Mouse (Mus musculus): ENCODE measurements around the gene Kcp. TPM values are rescaled to one million over a fixed set of nuclear protein-coding genes. Genes with fewer than 3 reads are reported as not detected.

The Kcp gene
- total RNA-seq (2014; rRNA removed) (13.1 and 27.5 TPM in 2 replicates), polyA plus RNA-seq (2015; fragmentation: Nextera tagmentation; extraction: Ambion mirVana) (7.6 and 7.7 TPM in 2 replicates)

GRCm38 (mm10) chr6:29507447-29508309 is at the start of gene Kcp:
TSS of gene Kcp (minus strand) at chr6:29507952.
- peak within 1 kb of the TSS; percentile 44 for H3K4me3 ChIP-seq (ENCODE audit: low read length)
- DNase-seq (ENCODE audit: low spot score), result no peak

GRCm38 (mm10) chr6:29557112-29557511 is 49.4 kb upstream of the Kcp start:
- no peak for TF ChIP-seq CTCF (IDR thresholded peaks at IDR 0.05; ENCODE audit: low read depth)
- peaks cover 49% of the 10 kb centered on the region for H3K36me3 ChIP-seq (ENCODE audit: insufficient read depth, low read length)
- H3K9me3 ChIP-seq (ENCODE audit: low read length), result no peaks in the 10 kb centered on the region
- H3K27me3 ChIP-seq (ENCODE audit: insufficient read depth, low read length), result no peaks in the 10 kb centered on the region
- WGBS, result 95% methylated on average over 2 of the region's 2 CpGs
- H3K27ac ChIP-seq, result no peak overlapping the region
- no peaks in the 10 kb centered on the region for H3K4me1 ChIP-seq (ENCODE audit: insufficient read depth, low read length)
- H3K9ac ChIP-seq (replicated peaks; ENCODE audit: low read length), result no peak overlapping the region
- no peak for DNase-seq (ENCODE audit: low spot score)
- H3K4me3 ChIP-seq (ENCODE audit: low read length), result no peak overlapping the region
- no peak for ATAC-seq
- no peak overlapping the region for H3K4me2 ChIP-seq (ENCODE audit: low read depth, low read length)

More at GRCm38 (mm10) chr6:29507447-29508309, at the start of gene Kcp:
- peak within 1 kb of the TSS; percentile 65 for H3K4me2 ChIP-seq (ENCODE audit: low read depth, low read length)
- peak within 1 kb of the TSS; percentile 43 for H3K9ac ChIP-seq (replicated peaks; ENCODE audit: low read length)
- H3K36me3 ChIP-seq (ENCODE audit: insufficient read depth, low read length), result no peaks in the 10 kb centered on the region
- no peak for TF ChIP-seq CTCF (IDR thresholded peaks at IDR 0.05; ENCODE audit: low read depth)
- H3K9me3 ChIP-seq (ENCODE audit: low read length), result no peaks in the 10 kb centered on the region
- 2% methylated on average over 45 of the region's 47 CpGs for WGBS
- peak; percentile 57 for ATAC-seq
- H3K27me3 ChIP-seq (ENCODE audit: insufficient read depth, low read length), result no peaks in the 10 kb centered on the region
- no peaks in the 10 kb centered on the region for H3K4me1 ChIP-seq (ENCODE audit: insufficient read depth, low read length)
- no peak within 1 kb of the TSS for H3K27ac ChIP-seq

DNA sequence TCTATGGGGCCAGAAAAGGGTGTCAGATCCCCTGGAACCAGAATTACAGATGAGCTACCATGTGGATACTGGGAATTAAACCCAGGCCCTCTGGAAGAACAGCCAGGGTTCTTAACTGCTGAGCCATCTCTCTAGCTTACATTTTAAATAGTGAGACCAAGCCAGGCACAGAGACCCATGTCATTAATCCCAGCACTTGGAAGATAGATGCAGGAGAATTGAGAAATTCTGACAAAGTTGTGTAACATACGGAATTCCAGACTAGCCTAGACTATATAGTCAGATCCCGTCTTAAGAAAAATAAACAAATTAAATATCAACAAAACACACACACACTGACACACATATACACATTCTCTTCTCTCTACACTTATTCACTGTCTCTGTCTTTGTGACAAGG is 44.8 kb upstream of the Kcp start:
- peaks cover 41% of the 10 kb centered on the region for H3K36me3 ChIP-seq (ENCODE audit: insufficient read depth, low read length)
- 97% methylated on average over 2 of the region's 2 CpGs for WGBS

DNA sequence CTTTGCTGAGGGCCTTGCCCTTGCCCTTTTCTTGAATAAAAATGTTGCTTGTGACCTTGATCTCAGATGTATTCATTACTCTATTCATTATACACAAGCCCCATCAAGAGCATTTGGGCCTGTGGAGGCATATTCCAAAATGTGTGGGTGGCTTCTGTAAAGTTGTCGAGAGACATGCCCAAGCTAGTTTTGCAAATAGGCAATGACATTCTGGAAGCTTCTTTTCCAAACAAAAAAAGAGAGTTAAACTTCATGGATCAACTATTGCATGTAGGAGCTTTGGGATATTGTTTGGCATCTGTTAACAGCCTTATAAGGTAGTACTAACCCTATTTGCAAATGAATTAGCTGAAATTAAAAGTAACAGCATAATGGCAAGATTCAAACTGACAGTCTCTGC is 40.3 kb upstream of the Kcp start:
- H3K4me2 ChIP-seq (ENCODE audit: low read depth, low read length), result no peak overlapping the region
- H3K9ac ChIP-seq (replicated peaks; ENCODE audit: low read length), result no peak overlapping the region
- H3K4me1 ChIP-seq (ENCODE audit: insufficient read depth, low read length), result no peaks in the 10 kb centered on the region
- no peaks in the 10 kb centered on the region for H3K27me3 ChIP-seq (ENCODE audit: insufficient read depth, low read length)
- DNase-seq (ENCODE audit: low spot score) (no peak), ATAC-seq (no peak)
- TF ChIP-seq CTCF (IDR thresholded peaks at IDR 0.05; ENCODE audit: low read depth), result no peak
- no peak overlapping the region for H3K4me3 ChIP-seq (ENCODE audit: low read length)
- WGBS, result 89% methylated on average over 1 of the region's 1 CpGs
- no peaks in the 10 kb centered on the region for H3K9me3 ChIP-seq (ENCODE audit: low read length)
- no peak overlapping the region for H3K27ac ChIP-seq
- H3K36me3 ChIP-seq (ENCODE audit: insufficient read depth, low read length), result peaks cover 43% of the 10 kb centered on the region

More for the DNA sequence above, 44.8 kb upstream of the Kcp start:
- H3K27me3 ChIP-seq (ENCODE audit: insufficient read depth, low read length), result no peaks in the 10 kb centered on the region
- H3K4me2 ChIP-seq (ENCODE audit: low read depth, low read length), result no peak overlapping the region
- H3K27ac ChIP-seq, result no peak overlapping the region
- DNase-seq (ENCODE audit: low spot score) (no peak), ATAC-seq (no peak)
- H3K4me3 ChIP-seq (ENCODE audit: low read length), result no peak overlapping the region
- no peak for TF ChIP-seq CTCF (IDR thresholded peaks at IDR 0.05; ENCODE audit: low read depth)
- no peak overlapping the region for H3K9ac ChIP-seq (replicated peaks; ENCODE audit: low read length)
- H3K9me3 ChIP-seq (ENCODE audit: low read length), result no peaks in the 10 kb centered on the region
- no peaks in the 10 kb centered on the region for H3K4me1 ChIP-seq (ENCODE audit: insufficient read depth, low read length)

- no peak overlapping the region for H3K4me3 ChIP-seq (ENCODE audit: low read length)
- ATAC-seq (no peak), DNase-seq (ENCODE audit: low spot score) (no peak)
- no peak overlapping the region for H3K4me2 ChIP-seq (ENCODE audit: low read depth, low read length)
- H3K27ac ChIP-seq, result no peak overlapping the region
- no peak for TF ChIP-seq CTCF (IDR thresholded peaks at IDR 0.05; ENCODE audit: low read depth)
- peaks cover 48% of the 10 kb centered on the region for H3K36me3 ChIP-seq (ENCODE audit: insufficient read depth, low read length)
- H3K27me3 ChIP-seq (ENCODE audit: insufficient read depth, low read length), result no peaks in the 10 kb centered on the region
- no peak overlapping the region for H3K9ac ChIP-seq (replicated peaks; ENCODE audit: low read length)
- H3K9me3 ChIP-seq (ENCODE audit: low read length), result no peaks in the 10 kb centered on the region
- H3K4me1 ChIP-seq (ENCODE audit: insufficient read depth, low read length), result no peaks in the 10 kb centered on the region
These were observed 39.8 kb upstream of the Kcp start for GRCm38 (mm10) chr6:29547582-29547981.

DNA sequence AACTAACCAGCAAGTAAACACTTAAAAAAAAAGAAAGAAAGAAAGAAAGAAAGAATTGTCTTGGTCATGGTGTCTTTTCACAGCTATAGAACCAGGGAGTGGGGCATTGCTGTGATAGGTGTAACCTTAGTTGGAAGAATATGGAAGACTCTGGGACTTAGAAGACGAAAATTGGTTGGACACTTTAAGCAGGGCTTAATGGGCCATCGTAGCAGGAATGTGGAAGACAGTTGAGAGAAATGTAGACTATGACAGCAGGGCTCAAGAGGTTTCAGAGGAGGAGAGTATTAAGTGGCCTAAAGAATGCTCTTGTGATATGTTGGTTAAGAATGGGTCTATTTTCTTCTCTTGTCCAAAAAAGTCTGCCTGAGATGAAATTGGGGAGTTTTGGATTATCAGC is 37.9 kb upstream of the Kcp start:
- TF ChIP-seq CTCF (IDR thresholded peaks at IDR 0.05; ENCODE audit: low read depth), result no peak
- Histone ChIP-seq H3K9ac (replicated peaks; ENCODE audit: low read length) (no peak overlapping the region), H3K27me3 (ENCODE audit: insufficient read depth, low read length) (no peaks in the 10 kb centered on the region), H3K27ac (no peak overlapping the region), H3K9me3 (ENCODE audit: low read length) (no peaks in the 10 kb centered on the region), H3K4me2 (ENCODE audit: low read depth, low read length) (no peak overlapping the region), H3K36me3 (ENCODE audit: insufficient read depth, low read length) (peaks cover 45% of the 10 kb centered on the region), H3K4me3 (ENCODE audit: low read length) (no peak overlapping the region), H3K4me1 (ENCODE audit: insufficient read depth, low read length) (no peaks in the 10 kb centered on the region)
- ATAC-seq (no peak), DNase-seq (ENCODE audit: low spot score) (no peak)
- 98% methylated on average over 2 of the region's 2 CpGs for WGBS

- Histone ChIP-seq H3K4me1 (ENCODE audit: insufficient read depth, low read length) (no peaks in the 10 kb centered on the region), H3K9ac (replicated peaks; ENCODE audit: low read length) (no peak overlapping the region), H3K9me3 (ENCODE audit: low read length) (no peaks in the 10 kb centered on the region), H3K27me3 (ENCODE audit: insufficient read depth, low read length) (no peaks in the 10 kb centered on the region), H3K4me2 (ENCODE audit: low read depth, low read length) (no peak overlapping the region), H3K27ac (no peak overlapping the region), H3K4me3 (ENCODE audit: low read length) (no peak overlapping the region), H3K36me3 (ENCODE audit: insufficient read depth, low read length) (peaks cover 42% of the 10 kb centered on the region)
- no peak for TF ChIP-seq CTCF (IDR thresholded peaks at IDR 0.05; ENCODE audit: low read depth)
- 94% methylated on average over 1 of the region's 1 CpGs for WGBS
- ATAC-seq (no peak), DNase-seq (ENCODE audit: low spot score) (no peak)
These were observed 33.2 kb upstream of the Kcp start for GRCm38 (mm10) chr6:29540956-29541355.

Data from hindbrain, postnatal 0 days (tissue).